Mouse (Mus musculus) heart, embryonic 12.5 days (tissue): ENCODE results near the gene Clybl. TPM values are rescaled to one million over a fixed set of nuclear protein-coding genes. Genes with fewer than 3 reads are reported as not detected.

ENCODE experiments used
- ATAC-seq: fragments of 200-750 bp; cut with Nextera tagmentation; 2 replicates; pipeline ENCODE4 v1.8.0; 2017; ENCODE audit warnings: moderate TSS enrichment, moderate library complexity; ENCODE audit not compliant: insufficient number of reproducible peaks, low FRiP score
- H3K27ac ChIP-seq: fragments of 300-500 bp; sonication (generic); 2 replicates; pipeline ENCODE4 v1.5.1; 2016; ENCODE audit warnings: mild to moderate bottlenecking, moderate library complexity; ENCODE audit not compliant: poor library complexity, severe bottlenecking
- H3K27me3 ChIP-seq: fragments of 300-500 bp; sonication (generic); replicated peaks from 2 replicates; pipeline ENCODE4 v1.6.1; 2016; ENCODE audit warnings: mild to moderate bottlenecking, moderate library complexity
- H3K36me3 ChIP-seq: fragments of 300-500 bp; sonication (generic); 2 replicates; pipeline ENCODE4 v1.6.1; 2016; ENCODE audit warnings: mild to moderate bottlenecking, moderate library complexity
- H3K4me1 ChIP-seq: fragments of 300-500 bp; sonication (generic); replicated peaks from 2 replicates; pipeline ENCODE4 v1.6.1; 2016; ENCODE audit warnings: mild to moderate bottlenecking
- H3K4me2 ChIP-seq: fragments of 300-500 bp; sonication (generic); 2 replicates; pipeline ENCODE4 v1.6.1; 2016; ENCODE audit warnings: mild to moderate bottlenecking, moderate library complexity
- H3K4me3 ChIP-seq: fragments of 300-500 bp; sonication (generic); 2 replicates; pipeline ENCODE4 v1.5.1; 2016; ENCODE audit warnings: mild to moderate bottlenecking
- H3K9ac ChIP-seq: fragments of 300-500 bp; sonication (generic); 2 replicates; pipeline ENCODE4 v1.6.1; 2016; ENCODE audit warnings: mild to moderate bottlenecking, moderate library complexity
- H3K9me3 ChIP-seq: fragments of 300-500 bp; sonication (generic); replicated peaks from 2 replicates; pipeline ENCODE4 v1.6.1; 2016; ENCODE audit warnings: mild to moderate bottlenecking, moderate library complexity
- WGBS: fragments of 180-500 bp; shearing (Covaris S2); methylation state at CpG from one replicate; pipeline ENCODE4 v1.1.7; 2016; 5-methylcytosine and 5-hydroxymethylcytosine counted together
- polyA plus RNA-seq: library from polyadenylated mRNA; unstranded; fragments of >200 nt; fragmentation: Nextera tagmentation; extraction: Ambion mirVana; gene quantifications from 2 replicates; pipeline ENCODE4 v1.2.1, GENCODE M21; 2016

Clybl gene
- polyA plus RNA-seq, 1 experiment from 2014 or later: 72.8 TPM

DNA sequence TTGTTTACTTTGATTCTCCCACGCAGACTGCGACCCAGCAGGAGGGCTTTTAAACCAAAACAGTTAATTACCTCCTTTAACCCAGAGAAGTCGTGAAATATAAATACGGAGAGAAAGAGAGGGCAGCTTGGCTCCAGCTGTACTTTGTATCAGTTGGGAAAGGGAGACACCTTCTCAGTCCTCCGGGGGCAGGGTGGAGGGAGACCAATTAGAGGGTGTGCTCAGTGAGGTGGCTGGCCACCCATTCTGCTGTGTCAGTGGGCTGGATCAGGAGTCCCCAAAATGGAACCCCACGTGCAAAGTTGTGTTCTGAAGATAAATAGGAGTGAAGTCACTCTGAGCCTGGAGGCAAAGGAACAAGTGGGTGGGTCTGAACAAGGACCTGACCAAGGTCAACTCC is 181.7 kb downstream of the Clybl start:
- no peaks in the 10 kb centered on the region for H3K4me1 ChIP-seq
- H3K9ac ChIP-seq: no peak overlapping the region
- H3K27ac ChIP-seq: no peak overlapping the region
- 0 out of 2 replicates have a peak, but pooled peaks cover 5% of the 10 kb centered on the region for H3K27me3 ChIP-seq
- ATAC-seq: no peak
- H3K4me3 ChIP-seq: no peak overlapping the region
- H3K36me3 ChIP-seq: no peaks in the 10 kb centered on the region
- H3K9me3 ChIP-seq: no peaks in the 10 kb centered on the region
- no peak overlapping the region for H3K4me2 ChIP-seq
- 24% methylated on average over 6 of the region's 6 CpGs for WGBS

DNA sequence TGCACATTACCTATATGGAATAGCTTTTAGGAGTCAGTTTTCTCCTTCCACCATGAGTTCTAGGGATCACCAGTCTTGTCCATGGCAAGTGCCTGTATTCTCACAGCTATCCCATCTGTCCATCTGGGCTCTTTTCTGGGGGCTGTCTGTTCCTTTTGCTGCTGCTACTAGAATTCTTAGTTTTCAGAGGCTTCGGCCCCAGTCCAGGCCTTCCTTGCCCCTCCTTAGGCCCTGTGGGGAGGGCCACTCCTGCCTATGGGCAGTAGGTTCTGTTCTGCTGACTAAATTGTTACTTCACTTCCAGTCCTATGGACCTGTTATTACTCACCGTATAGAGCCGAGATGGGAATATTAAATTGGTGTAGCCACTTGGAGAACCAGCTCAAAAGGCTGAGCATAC is 182.5 kb downstream of the Clybl start:
- no peak overlapping the region for H3K9ac ChIP-seq
- H3K27ac ChIP-seq: no peak overlapping the region
- H3K4me3 ChIP-seq: no peak overlapping the region
- H3K36me3 ChIP-seq: no peaks in the 10 kb centered on the region
- no peak overlapping the region for H3K4me2 ChIP-seq
- no peak for ATAC-seq
- WGBS: 89% methylated on average over 3 of the region's 3 CpGs
- no peaks in the 10 kb centered on the region for H3K4me1 ChIP-seq
- no peaks in the 10 kb centered on the region for H3K9me3 ChIP-seq
- H3K27me3 ChIP-seq: 0 out of 2 replicates have a peak, but pooled peaks cover 5% of the 10 kb centered on the region

DNA sequence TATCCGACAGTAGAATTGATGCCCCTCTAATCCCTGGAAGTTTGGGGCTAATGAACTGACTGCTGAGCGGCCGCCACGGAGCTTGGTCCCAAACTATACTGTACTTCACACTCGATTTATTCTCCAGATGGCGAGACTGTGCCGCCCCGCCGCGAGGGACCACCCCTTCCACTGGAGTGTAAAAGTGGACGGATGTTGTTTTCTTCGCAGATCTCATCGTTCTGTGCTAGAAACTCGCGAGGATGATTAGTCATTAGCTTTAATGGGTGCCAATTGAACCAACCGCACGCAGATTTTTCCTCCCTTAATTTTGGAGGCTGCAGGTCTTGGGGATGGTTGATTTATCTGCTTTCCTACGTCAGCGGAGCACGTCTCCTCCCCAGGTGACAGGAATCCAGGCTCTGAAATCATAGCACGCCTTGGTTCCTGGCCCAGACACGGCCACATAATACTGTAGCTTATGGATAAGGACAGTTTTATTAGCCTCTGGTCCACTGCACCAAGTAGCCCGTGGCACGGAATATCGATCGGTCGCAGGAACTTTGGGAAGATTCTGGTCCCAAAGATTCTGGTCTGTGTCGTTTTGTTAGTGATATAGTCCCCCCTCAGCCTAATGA is 185.9 kb downstream of the Clybl start:
- H3K27me3 ChIP-seq: 0 out of 2 replicates have a peak, but pooled peaks cover 3% of the 10 kb centered on the region
- H3K4me1 ChIP-seq: no peaks in the 10 kb centered on the region
- H3K4me3 ChIP-seq: no peak overlapping the region
- no peak overlapping the region for H3K4me2 ChIP-seq
- no peak overlapping the region for H3K9ac ChIP-seq
- no peak overlapping the region for H3K27ac ChIP-seq
- 85% methylated on average over 28 of the region's 28 CpGs for WGBS
- no peaks in the 10 kb centered on the region for H3K9me3 ChIP-seq
- H3K36me3 ChIP-seq: no peaks in the 10 kb centered on the region
- no peak for ATAC-seq

DNA sequence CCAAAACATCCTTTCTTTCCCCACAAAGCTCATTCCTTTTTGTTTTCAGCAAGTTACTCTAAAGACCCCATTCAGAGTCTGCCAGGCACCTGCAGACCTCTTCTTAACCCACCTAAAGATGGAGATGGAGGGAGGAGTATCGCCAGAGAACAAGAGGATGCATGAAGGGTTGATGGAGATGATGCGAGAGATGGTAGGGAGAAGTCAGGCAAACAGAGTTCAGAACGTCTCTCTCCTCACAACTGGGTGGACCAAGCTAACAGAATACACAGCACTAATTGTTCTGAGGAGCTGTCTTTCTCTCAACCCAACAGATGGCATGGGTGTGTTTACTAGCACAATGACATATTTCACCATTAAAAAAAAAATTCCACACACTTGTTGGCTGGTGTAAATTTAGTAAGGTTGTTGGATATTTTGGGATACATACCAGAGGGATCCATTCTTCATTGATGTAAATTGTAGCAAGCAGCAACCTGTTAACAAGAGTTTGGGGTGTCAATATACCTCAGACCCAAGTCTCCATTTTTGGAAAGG is 186.4 kb downstream of the Clybl start:
- H3K27me3 ChIP-seq: no peaks in the 10 kb centered on the region
- no peak for ATAC-seq
- H3K36me3 ChIP-seq: no peaks in the 10 kb centered on the region
- no peaks in the 10 kb centered on the region for H3K9me3 ChIP-seq
- 79% methylated on average over 3 of the region's 3 CpGs for WGBS
- H3K9ac ChIP-seq: no peak overlapping the region
- no peaks in the 10 kb centered on the region for H3K4me1 ChIP-seq
- no peak overlapping the region for H3K4me2 ChIP-seq
- H3K4me3 ChIP-seq: no peak overlapping the region
- no peak overlapping the region for H3K27ac ChIP-seq

DNA sequence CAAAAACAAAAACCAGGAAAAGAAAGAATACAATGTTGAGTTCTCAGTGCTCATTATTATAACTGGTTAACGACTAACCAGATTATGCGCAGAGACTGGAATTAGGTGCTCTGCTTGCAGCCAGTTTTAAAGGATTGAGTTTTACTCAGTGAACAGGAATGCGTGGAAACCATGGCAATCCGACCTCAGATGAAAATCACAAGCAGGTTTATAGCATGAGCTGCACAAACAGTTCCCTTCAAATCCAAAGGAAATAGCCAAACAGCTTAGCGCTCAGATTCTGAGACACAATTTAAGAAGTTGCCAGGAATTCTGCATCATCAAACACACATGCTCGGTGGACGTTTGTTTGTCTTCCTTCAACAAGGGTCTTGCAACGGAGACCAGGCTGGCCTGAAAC is 187.0 kb downstream of the Clybl start:
- no peaks in the 10 kb centered on the region for H3K27me3 ChIP-seq
- ATAC-seq: no peak
- 81% methylated on average over 8 of the region's 8 CpGs for WGBS
- no peaks in the 10 kb centered on the region for H3K36me3 ChIP-seq
- no peak overlapping the region for H3K27ac ChIP-seq
- no peaks in the 10 kb centered on the region; the same call in 1 of the 2 replicates for H3K4me1 ChIP-seq
- H3K4me3 ChIP-seq: no peak overlapping the region
- no peak overlapping the region for H3K4me2 ChIP-seq
- no peaks in the 10 kb centered on the region for H3K9me3 ChIP-seq
- H3K9ac ChIP-seq: no peak overlapping the region

DNA sequence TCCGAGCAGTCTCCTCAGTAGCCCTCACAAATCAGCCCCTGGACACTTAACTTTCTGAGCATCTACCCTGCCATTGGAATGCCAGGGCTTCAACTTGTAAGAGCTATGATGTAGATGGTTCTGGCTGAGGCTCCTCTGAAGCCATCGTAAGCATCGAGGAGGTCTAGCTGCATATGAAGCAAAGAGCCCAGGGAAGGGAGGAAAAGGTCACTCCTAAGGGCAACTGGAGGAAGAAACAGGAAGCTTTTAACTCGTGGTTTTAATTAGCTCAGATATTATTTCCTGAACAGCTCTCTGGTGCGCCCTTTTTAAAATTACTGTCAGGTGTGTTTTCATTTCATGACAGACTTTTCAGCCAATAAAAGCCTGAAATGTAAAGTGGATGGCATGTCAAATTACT is 190.5 kb downstream of the Clybl start:
- no peak for ATAC-seq
- 62% methylated on average over 5 of the region's 5 CpGs for WGBS
- no peaks in the 10 kb centered on the region for H3K27me3 ChIP-seq

DNA sequence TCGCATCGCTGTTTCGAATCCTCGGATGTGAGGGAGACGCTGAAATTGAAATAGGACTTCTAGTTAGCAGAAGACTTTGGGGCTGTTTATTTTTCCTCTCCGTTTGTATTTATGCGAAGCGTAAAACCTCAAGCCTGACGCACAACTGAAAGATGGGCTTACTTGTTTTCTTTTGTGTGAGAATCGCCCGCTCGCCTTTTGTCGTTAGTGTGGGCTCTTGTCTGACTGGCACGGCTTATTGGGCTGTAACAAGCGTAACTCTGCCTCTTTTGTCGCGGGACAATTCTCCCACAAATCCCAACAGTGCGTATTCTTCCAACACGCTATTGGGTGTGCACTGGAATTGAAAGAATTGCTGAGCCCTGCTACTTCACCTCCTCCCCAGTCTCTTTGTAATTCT is 192.0 kb downstream of the Clybl start:
- Histone ChIP-seq H3K36me3 (no peaks in the 10 kb centered on the region), H3K9me3 (no peaks in the 10 kb centered on the region), H3K27me3 (no peaks in the 10 kb centered on the region), H3K4me1 (peaks cover 2% of the 10 kb centered on the region), H3K4me3 (no peak overlapping the region), H3K27ac (no peak overlapping the region), H3K4me2 (peak overlapping the region; percentile 46), H3K9ac (no peak overlapping the region)
- ATAC-seq: no peak
- 55% methylated on average over 19 of the region's 19 CpGs for WGBS

More for the DNA sequence above, 190.5 kb downstream of the Clybl start:
- Histone ChIP-seq H3K36me3 (no peaks in the 10 kb centered on the region), H3K27ac (no peak overlapping the region), H3K4me2 (no peak overlapping the region), H3K9ac (no peak overlapping the region), H3K9me3 (no peaks in the 10 kb centered on the region), H3K4me3 (no peak overlapping the region), H3K4me1 (no peaks in the 10 kb centered on the region; the same call in 1 of the 2 replicates)

DNA sequence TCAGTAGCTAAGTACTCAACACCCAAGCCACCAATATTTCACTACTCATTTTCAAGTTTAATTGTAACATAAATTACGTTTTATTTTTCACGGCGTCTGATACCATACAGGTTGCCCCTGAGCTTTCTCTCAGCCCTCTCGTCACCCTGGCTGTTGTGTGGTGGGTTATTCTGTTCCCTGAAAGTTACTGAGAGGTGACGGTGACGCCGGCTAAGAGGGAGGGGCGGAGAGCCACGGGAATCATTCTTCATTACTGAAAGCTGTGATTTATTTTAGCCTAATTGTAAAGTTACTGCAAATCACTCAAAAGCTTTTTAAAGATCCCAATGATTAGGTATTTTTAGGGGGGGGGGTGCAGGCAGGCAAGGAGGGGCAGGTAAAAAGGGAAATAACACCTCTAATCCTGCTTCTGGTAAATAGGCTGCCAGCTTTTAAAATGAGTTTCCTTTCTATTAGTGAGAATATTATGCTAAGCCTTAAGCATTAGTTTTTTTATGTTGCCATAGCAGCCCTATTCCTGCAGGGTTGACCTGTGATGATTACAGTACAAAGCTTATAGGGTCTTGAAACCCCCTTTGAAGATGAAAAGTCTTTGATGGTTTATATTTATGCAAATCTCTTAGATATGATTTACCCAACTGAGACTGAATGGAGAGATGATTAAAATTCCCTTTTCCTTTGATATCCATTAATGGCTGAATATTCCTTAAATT is 192.9 kb downstream of the Clybl start:
- Histone ChIP-seq H3K4me2 (0 out of 2 replicates have a peak overlapping the region, but pooled peaks have one; percentile 14), H3K4me3 (no peak overlapping the region), H3K27ac (no peak overlapping the region), H3K36me3 (no peaks in the 10 kb centered on the region), H3K27me3 (no peaks in the 10 kb centered on the region), H3K4me1 (peaks cover 9% of the 10 kb centered on the region), H3K9me3 (no peaks in the 10 kb centered on the region), H3K9ac (no peak overlapping the region)
- ATAC-seq: no peak
- WGBS: 18% methylated on average over 9 of the region's 9 CpGs

DNA sequence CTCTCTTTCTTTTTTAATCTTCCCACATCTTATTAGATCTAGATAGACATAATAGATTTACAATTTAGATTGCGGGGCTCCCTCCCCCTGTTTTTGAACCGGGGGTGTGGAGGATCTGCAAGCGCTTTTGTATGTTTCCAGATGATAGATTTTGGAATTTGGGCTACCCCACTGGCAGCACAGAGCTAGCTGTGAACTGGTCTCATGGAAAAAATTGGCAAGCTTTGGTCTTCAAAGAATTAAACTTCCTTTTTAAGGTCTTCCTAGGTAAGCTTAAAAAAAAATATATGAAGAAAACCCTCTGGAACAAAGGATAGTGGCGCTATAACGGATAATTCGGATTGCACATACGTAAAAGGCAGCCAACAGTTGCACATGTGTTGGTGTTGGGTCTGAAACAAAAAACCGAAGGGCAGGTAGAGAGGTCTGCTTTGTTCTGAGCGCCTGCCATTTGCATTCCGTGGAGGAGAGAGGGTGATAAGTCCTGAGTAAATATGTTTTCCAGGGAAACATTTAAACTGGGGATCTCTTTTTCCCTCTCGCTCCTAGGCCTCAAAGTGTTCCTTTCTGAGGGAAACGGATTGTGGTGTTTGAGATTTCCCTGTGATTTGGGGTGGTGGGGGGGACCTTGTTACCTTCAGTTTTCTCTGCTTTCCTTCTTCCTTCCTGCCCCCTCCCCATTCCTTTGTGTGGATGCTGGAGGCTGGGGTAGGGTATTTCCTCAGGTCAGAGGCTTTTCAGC is 193.7 kb downstream of the Clybl start:
- Histone ChIP-seq H3K27ac (no peak overlapping the region), H3K4me2 (no peak overlapping the region), H3K4me1 (peaks cover 9% of the 10 kb centered on the region), H3K4me3 (no peak overlapping the region), H3K9ac (no peak overlapping the region), H3K36me3 (no peaks in the 10 kb centered on the region), H3K9me3 (no peaks in the 10 kb centered on the region), H3K27me3 (no peaks in the 10 kb centered on the region)
- 62% methylated on average over 12 of the region's 12 CpGs for WGBS
- ATAC-seq: no peak

DNA sequence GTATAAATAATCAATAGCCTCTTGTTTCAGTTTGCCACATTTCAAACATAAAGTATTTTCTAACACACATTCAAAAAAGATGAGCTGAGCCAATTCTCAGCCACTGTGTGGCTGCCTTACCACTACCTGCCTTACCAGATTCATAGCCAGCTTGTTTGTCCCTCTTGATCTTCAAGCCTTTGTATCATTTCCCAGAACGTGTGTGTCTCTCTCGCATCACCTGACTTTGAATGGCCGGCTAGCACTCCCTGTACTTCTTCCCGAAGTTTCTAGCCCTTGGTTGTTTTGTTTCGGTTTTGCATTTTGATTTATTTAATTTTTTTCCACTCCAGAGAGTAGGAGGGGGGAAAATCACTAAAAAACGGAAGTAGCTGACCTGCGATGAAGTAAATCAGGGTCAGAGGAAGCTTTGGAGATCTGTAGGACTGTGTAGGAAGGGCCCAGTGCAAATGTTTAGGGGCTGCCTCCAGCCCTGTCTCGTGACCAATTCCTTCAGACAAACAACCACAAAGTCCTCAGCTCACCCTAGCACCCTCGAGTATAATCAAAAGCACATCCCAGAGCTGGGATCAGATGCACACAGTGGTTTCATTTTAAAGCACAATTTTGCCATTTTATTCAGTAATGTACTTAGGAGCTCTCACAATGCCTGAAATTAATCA is 195.1 kb downstream of the Clybl start:
- Histone ChIP-seq H3K4me1 (peaks cover 9% of the 10 kb centered on the region), H3K4me3 (no peak overlapping the region), H3K4me2 (no peak overlapping the region), H3K9me3 (no peaks in the 10 kb centered on the region), H3K9ac (no peak overlapping the region), H3K27me3 (no peaks in the 10 kb centered on the region), H3K36me3 (no peaks in the 10 kb centered on the region), H3K27ac (no peak overlapping the region)
- WGBS: 73% methylated on average over 9 of the region's 9 CpGs
- no peak for ATAC-seq

DNA sequence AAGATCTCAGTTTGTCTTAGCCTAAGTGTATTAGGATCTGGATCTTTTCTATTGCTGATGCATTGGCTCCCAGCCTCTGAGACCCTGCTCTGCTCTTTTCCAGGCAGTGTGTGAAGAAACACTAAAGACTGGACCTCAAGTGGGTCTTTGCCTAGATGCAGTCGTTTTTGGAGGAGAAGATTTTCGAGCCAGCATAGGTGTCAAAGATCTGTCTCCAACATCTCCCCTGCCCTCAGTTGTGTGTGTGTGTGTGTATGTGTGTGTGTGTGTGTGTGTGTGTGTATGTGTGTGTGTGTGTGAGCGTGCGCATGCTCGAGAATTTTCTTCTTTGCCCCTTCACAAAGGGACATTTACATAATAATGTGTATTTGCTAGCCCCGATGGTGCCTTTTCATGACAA is 196.2 kb downstream of the Clybl start:
- ATAC-seq: no peak
- WGBS: 77% methylated on average over 6 of the region's 6 CpGs
- Histone ChIP-seq H3K27me3 (no peaks in the 10 kb centered on the region), H3K9ac (no peak overlapping the region), H3K4me1 (peaks cover 9% of the 10 kb centered on the region), H3K4me2 (no peak overlapping the region), H3K36me3 (no peaks in the 10 kb centered on the region), H3K27ac (no peak overlapping the region), H3K9me3 (no peaks in the 10 kb centered on the region), H3K4me3 (no peak overlapping the region)
